Mouse (Mus musculus): ENCODE results near the gene Camta2.

- TF ChIP-seq CTCF (IDR thresholded peaks at IDR 0.05; ENCODE audit: insufficient read depth, low read length) (no peak), POLR2A (IDR thresholded peaks at IDR 0.05; ENCODE audit: borderline replicate concordance, extremely low read depth, low read depth, low read length) (no peak)
These were observed 45.4 kb upstream of the Camta2 start for GRCm38 (mm10) chr11:70733256-70733655.

Measured in lung, adult 2 months (tissue).